16 mouse cellular contexts compared by ENCODE assay signal in genomic region chr5:35465966-35466635, GRCm38 (mm10). TPM values are rescaled to one million over a fixed set of nuclear protein-coding genes. Genes with fewer than 3 reads are reported as not detected.
DNase-seq lines count a peak whose midpoint lies in the region; ATAC-seq and TF ChIP-seq lines count a peak whose summit lies in the region.
"Had no signal": no experiment of that assay in that cellular context is flagged by ENCODE, and none has a peak within 500 bp of the region (broad histone marks: within the 10 kb centered on the region; RNA-seq: fewer than 3 reads in every experiment).

No protein-coding gene starts in this region.

- H3K4me3 ChIP-seq in forebrain, postnatal 0 days (ENCODE audit: low read depth, low read length): no peak overlapping the region
- H3K4me3 ChIP-seq in forebrain, embryonic 10.5 days: no peak overlapping the region
- H3K4me3 ChIP-seq in hindbrain, embryonic 14.5 days (replicated peaks; ENCODE audit: low read length): no peak overlapping the region
- H3K4me3 ChIP-seq in neural tube, embryonic 15.5 days (replicated peaks): no peak overlapping the region
- no peak overlapping the region for H3K4me3 ChIP-seq in thymus, adult 2 months (ENCODE audit: control insufficient read depth, insufficient read depth, low read length)
- H3K4me3 ChIP-seq: erythroblast, embryonic 14.5 days; midbrain, embryonic 13.5 days; neural tube, embryonic 12.5 days had no signal

- 0 out of 2 replicates have a peak, but pooled peaks have one; percentile 23 for ATAC-seq in forebrain, postnatal 0 days
- ATAC-seq in hindbrain, embryonic 14.5 days (ENCODE audit: low FRiP score): no peak
- ATAC-seq in neural tube, embryonic 15.5 days (ENCODE audit: low FRiP score): no peak
- ATAC-seq: midbrain, embryonic 13.5 days had no signal

- TF ChIP-seq POLR2A in thymus, adult 2 months (IDR thresholded peaks at IDR 0.05; ENCODE audit: control insufficient read depth, extremely low read depth, insufficient read depth, low read length, poor library complexity): no peak

- no peak overlapping the region for H3K4me2 ChIP-seq in forebrain, postnatal 0 days (ENCODE audit: low read depth)
- peak overlapping the region; percentile 19; the same call in 1 of the 2 replicates for H3K4me2 ChIP-seq in hindbrain, embryonic 14.5 days (replicated peaks)
- peak overlapping the region; percentile 9; the same call in 1 of the 2 replicates for H3K4me2 ChIP-seq in neural tube, embryonic 15.5 days
- H3K4me2 ChIP-seq: heart, embryonic 11.5 days; midbrain, embryonic 13.5 days; neural tube, embryonic 12.5 days had no signal

- no peaks in the 10 kb centered on the region for H3K36me3 ChIP-seq in forebrain, postnatal 0 days (ENCODE audit: insufficient read depth)
- no peaks in the 10 kb centered on the region for H3K36me3 ChIP-seq in forebrain, embryonic 10.5 days (replicated peaks)
- H3K36me3 ChIP-seq in hindbrain, embryonic 14.5 days (replicated peaks; ENCODE audit: control insufficient read depth, insufficient read depth): no peaks in the 10 kb centered on the region
- no peaks in the 10 kb centered on the region for H3K36me3 ChIP-seq in neural tube, embryonic 15.5 days
- H3K36me3 ChIP-seq in thymus, adult 2 months (ENCODE audit: control insufficient read depth, insufficient read depth, low read length): no peaks in the 10 kb centered on the region
- H3K36me3 ChIP-seq: midbrain, embryonic 13.5 days; neural tube, embryonic 12.5 days had no signal

- no peaks in the 10 kb centered on the region for H3K27me3 ChIP-seq in forebrain, postnatal 0 days (ENCODE audit: insufficient read depth, low read length)
- H3K27me3 ChIP-seq in forebrain, embryonic 10.5 days (ENCODE audit: poor library complexity, severe bottlenecking): peaks cover 95% of the 10 kb centered on the region
- H3K27me3 ChIP-seq in hindbrain, embryonic 14.5 days (ENCODE audit: control insufficient read depth, insufficient read depth, low read length): peaks cover 11% of the 10 kb centered on the region; the same call in 1 of the 2 replicates
- peaks cover 33% of the 10 kb centered on the region for H3K27me3 ChIP-seq in neural tube, embryonic 15.5 days (replicated peaks)
- H3K27me3 ChIP-seq in thymus, adult 2 months (ENCODE audit: control insufficient read depth, insufficient read depth, low read length): no peaks in the 10 kb centered on the region
- H3K27me3 ChIP-seq: midbrain, embryonic 13.5 days had no signal

- H3K9ac ChIP-seq in forebrain, postnatal 0 days: no peak overlapping the region
- no peak overlapping the region for H3K9ac ChIP-seq in hindbrain, embryonic 14.5 days
- no peak overlapping the region for H3K9ac ChIP-seq in neural tube, embryonic 15.5 days (replicated peaks)
- H3K9ac ChIP-seq: midbrain, embryonic 13.5 days; neural tube, embryonic 12.5 days had no signal

- no peak overlapping the region for H3K27ac ChIP-seq in forebrain, postnatal 0 days (ENCODE audit: low read depth, low read length)
- H3K27ac ChIP-seq in forebrain, embryonic 10.5 days: no peak overlapping the region
- no peak overlapping the region for H3K27ac ChIP-seq in hindbrain, embryonic 14.5 days
- H3K27ac ChIP-seq in neural tube, embryonic 15.5 days (replicated peaks): no peak overlapping the region
- no peak overlapping the region for H3K27ac ChIP-seq in thymus, adult 2 months (ENCODE audit: control insufficient read depth, insufficient read depth, low read length)
- H3K27ac ChIP-seq: midbrain, embryonic 13.5 days; neural tube, embryonic 12.5 days had no signal

- H3K9me3 ChIP-seq in forebrain, postnatal 0 days (ENCODE audit: low read length): no peaks in the 10 kb centered on the region
- H3K9me3 ChIP-seq in forebrain, embryonic 10.5 days: no peaks in the 10 kb centered on the region
- H3K9me3 ChIP-seq in hindbrain, embryonic 14.5 days (ENCODE audit: control insufficient read depth, low read length): no peaks in the 10 kb centered on the region
- H3K9me3 ChIP-seq in neural tube, embryonic 15.5 days (replicated peaks): no peaks in the 10 kb centered on the region
- H3K9me3 ChIP-seq: midbrain, embryonic 13.5 days; neural tube, embryonic 12.5 days had no signal

- DNase-seq in forebrain, postnatal 0 days: peak; percentile 13
- DNase-seq in forebrain, embryonic 10.5 days (ENCODE audit: extremely low spot score, low spot score): no peak
- DNase-seq in right cerebral cortex, adult 18-20 months: peak; percentile 10
- DNase-seq in right cerebral cortex, postnatal 36 days (ENCODE audit: low spot score in 2 of 2): no peak
- no peak for DNase-seq in hindbrain, embryonic 14.5 days (ENCODE audit: low spot score)
- DNase-seq in thymus, adult 2 months: no peak
- no peak for DNase-seq in urinary bladder, adult 18-20 months (ENCODE audit: low spot score in 2 of 2)
- DNase-seq: B cell, adult 2 months; gastrocnemius, postnatal 10 days; kidney, postnatal 10 days; thymus, postnatal 4 days had no signal

- TF ChIP-seq CTCF in forebrain, postnatal 0 days (IDR thresholded peaks at IDR 0.05; ENCODE audit: low read depth): no peak
- TF ChIP-seq CTCF in thymus, adult 2 months (IDR thresholded peaks at IDR 0.05; ENCODE audit: borderline replicate concordance, control insufficient read depth, extremely low read depth, insufficient read depth, low read length, poor library complexity): no peak

- 52% methylated on average over 21 of the region's 21 CpGs for WGBS in forebrain, postnatal 0 days
- WGBS in forebrain, embryonic 10.5 days: 59% methylated on average over 21 of the region's 21 CpGs
- WGBS in hindbrain, embryonic 14.5 days: 44% methylated on average over 21 of the region's 21 CpGs
- WGBS in neural tube, embryonic 15.5 days: 57% methylated on average over 21 of the region's 21 CpGs
- 49% methylated on average over 21 of the region's 21 CpGs for WGBS in thymus, adult 2 months

- no peaks in the 10 kb centered on the region for H3K4me1 ChIP-seq in forebrain, postnatal 0 days (ENCODE audit: insufficient read depth)
- H3K4me1 ChIP-seq in forebrain, embryonic 10.5 days: peaks cover 63% of the 10 kb centered on the region
- no peaks in the 10 kb centered on the region; the same call in 1 of the 2 replicates for H3K4me1 ChIP-seq in hindbrain, embryonic 14.5 days (replicated peaks; ENCODE audit: control insufficient read depth, insufficient read depth, low read length)
- peaks cover 5% of the 10 kb centered on the region; the same call in 1 of the 2 replicates for H3K4me1 ChIP-seq in neural tube, embryonic 15.5 days
- peaks cover 4% of the 10 kb centered on the region for H3K4me1 ChIP-seq in thymus, adult 2 months (replicated peaks; ENCODE audit: control insufficient read depth, insufficient read depth, low read length)

RNA-seq across cellular contexts. Expression of gene Cpz, which starts 59.4 kb away (rescaled TPM):
- 3.5 and 14.3 TPM in 2 replicates for total RNA-seq in forebrain, postnatal 0 days (2014; rRNA removed)
- 1.8 and 2.2 TPM in 2 replicates for polyA plus RNA-seq in forebrain, postnatal 0 days (2015; fragmentation: Nextera tagmentation; extraction: Ambion mirVana)
- polyA plus RNA-seq in forebrain, embryonic 10.5 days (2016; fragmentation: Nextera tagmentation; extraction: Ambion mirVana): 4.6 and 5.3 TPM in 2 replicates
- 0.80 and 1.0 TPM in 2 replicates for polyA plus RNA-seq in hindbrain, embryonic 14.5 days (2014; fragmentation: Nextera tagmentation; extraction: Ambion mirVana)
- polyA plus RNA-seq in neural tube, embryonic 15.5 days (2015; fragmentation: Nextera tagmentation; extraction: Ambion mirVana): 2.8 and 3.7 TPM in 2 replicates
- 1.0 and 1.6 TPM in 2 replicates for polyA plus RNA-seq in thymus, adult 2 months (2012; rRNA removed)
- polyA plus RNA-seq: erythroblast, embryonic 14.5 days had no signal

Comparison
In these comparisons a context has a peak if more than half of its experiments do, and no peak if none do; other contexts are left out.
1. DNase-seq: peak in forebrain, postnatal 0 days (single experiment) and right cerebral cortex, adult 18-20 months (single experiment); none in forebrain, embryonic 10.5 days (single experiment), right cerebral cortex, postnatal 36 days (0 of 2), hindbrain, embryonic 14.5 days (single experiment), thymus, adult 2 months (single experiment) and urinary bladder, adult 18-20 months (0 of 2).